Mouse (Mus musculus) neutrophil, adult 5-6 weeks (primary cell): ENCODE measurements around the gene Hebp2. TPM values are rescaled to one million over a fixed set of nuclear protein-coding genes. Genes with fewer than 3 reads are reported as not detected.

Experiments
- ATAC-seq: fragments of 151-379, 151-347 bp; 2 replicates; pipeline ENCODE4 v1.8.0; 2017; ENCODE audit warnings: mild to moderate bottlenecking, moderate TSS enrichment; ENCODE audit not compliant: insufficient number of reproducible peaks, poor library complexity, low FRiP score, severe bottlenecking; ENCODE audit errors: extremely low read depth
- total RNA-seq: library from RNA; stranded (forward); fragments of 200-1000 nt; gene quantifications from 2 replicates; pipeline ENCODE4 v1.2.3, GENCODE M21; 2017

Hebp2 gene
- total RNA-seq, 1 experiment from 2014 or later: not detected

- ATAC-seq: no peak
These were observed 20.6 kb downstream of the Hebp2 start for GRCm38 (mm10) chr10:18525311-18525710.

GRCm38 (mm10) chr10:18522556-18522955 is 23.3 kb downstream of the Hebp2 start:
- ATAC-seq: no peak

DNA sequence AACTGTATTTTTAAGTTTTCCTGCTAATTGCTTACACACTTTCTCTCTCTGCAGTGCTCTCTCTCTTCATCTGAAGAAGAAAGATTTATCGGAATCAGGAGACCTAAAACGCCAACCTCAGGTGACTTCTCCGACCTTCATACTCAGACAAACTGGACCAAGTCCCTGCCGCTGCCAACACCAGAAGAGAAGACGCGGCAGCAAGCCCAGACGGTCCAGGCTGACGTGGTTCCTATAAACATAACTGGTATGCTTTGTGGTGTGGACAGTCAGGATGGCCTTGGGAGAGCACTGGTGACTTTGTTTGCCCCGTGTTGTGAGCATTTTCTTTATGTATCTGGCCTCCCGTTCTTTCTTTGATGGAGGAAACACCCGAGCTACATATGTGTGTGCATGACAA is 34.4 kb downstream of the Hebp2 start:
- ATAC-seq: no peak

GRCm38 (mm10) chr10:18510663-18511062 is 35.2 kb downstream of the Hebp2 start:
- ATAC-seq: no peak

GRCm38 (mm10) chr10:18508586-18508985 is 37.3 kb downstream of the Hebp2 start:
- no peak for ATAC-seq

GRCm38 (mm10) chr10:18507869-18508473 is 37.9 kb downstream of the Hebp2 start:
- no peak for ATAC-seq

DNA sequence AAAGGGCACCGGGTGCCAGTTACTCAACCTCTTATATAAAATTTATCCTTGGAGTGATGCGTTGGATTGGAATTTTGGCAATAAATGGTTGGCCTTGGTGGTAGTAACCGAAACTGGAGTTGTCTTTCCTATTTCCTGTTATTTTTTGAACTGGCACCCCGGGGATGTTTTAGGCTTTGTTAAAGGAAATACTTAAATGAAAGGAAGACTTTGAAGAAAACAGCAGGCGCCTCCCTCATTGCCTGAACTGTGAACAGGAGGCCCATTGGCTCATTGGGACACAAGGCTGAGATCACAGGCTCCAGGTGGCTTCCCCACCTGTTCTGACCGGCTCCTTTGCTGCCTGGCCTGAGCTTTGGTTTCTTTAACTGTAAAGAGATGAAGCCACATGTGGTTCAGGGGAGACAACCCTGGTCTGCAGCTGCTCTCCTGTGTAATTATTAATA is 39.4 kb downstream of the Hebp2 start:
- no peak for ATAC-seq

GRCm38 (mm10) chr10:18505690-18506089 is 40.2 kb downstream of the Hebp2 start:
- ATAC-seq: no peak

GRCm38 (mm10) chr10:18501997-18502396 is 43.9 kb downstream of the Hebp2 start:
- no peak for ATAC-seq

DNA sequence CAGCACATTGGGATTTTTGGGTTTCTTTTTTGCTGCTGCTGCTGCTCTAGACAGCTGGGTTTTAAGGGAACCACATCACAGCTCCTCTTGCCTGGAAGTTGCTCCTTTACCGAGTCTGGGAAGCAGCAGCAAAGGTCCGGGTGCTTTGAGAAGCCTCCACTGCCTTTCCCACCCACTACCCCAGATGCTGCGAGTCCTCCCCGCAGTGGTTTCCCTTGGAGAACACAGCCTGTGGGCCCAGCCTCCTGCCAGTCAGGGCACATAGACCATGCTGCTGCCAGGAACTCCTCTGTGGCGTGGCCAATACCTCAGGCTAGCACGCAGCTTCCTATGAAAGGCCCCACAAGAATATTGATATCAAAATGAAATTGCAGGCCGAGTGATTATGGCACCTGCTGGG is 48.8 kb downstream of the Hebp2 start:
- ATAC-seq: no peak

DNA sequence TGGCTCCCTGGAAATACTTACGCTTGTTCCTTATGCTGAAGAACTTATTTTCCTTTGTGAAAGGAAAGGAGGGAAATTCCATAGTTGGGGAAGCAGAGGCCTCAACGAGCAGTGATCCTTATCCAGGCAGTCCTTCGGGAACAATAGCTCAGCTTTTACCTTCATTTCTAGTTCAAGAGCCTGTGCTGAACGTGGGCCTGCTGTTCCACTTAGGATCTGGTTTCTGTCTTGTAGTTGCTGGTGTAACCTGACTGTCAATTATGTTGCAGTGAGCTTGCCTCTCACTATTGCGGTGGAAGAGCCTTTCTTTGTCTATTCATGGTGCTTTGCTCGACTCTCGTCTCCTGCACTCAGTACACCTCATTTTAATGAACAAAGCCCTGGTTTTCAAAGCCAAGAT is 51.6 kb downstream of the Hebp2 start:
- ATAC-seq: no peak

- ATAC-seq: no peak
These were observed 52.6 kb downstream of the Hebp2 start for GRCm38 (mm10) chr10:18493010-18493894.

DNA sequence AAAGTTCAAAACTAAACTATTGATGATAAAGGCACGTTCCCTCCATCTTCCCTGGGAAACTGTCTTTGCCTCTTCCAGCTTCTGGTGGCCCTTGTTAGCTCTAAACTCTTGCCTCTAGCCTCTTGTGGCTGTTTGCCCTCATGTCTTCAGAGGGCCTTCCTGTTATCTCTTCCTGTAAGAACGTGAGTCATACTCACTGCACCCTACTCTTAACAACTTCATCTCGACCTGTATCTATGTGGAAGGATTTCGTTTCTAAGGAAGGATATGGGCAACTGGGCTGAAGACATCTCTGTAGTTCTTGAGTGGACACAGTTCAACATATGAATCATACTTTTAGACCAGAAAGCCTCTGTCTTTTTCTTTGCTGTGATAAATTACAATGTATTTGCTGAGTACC is 53.9 kb downstream of the Hebp2 start:
- ATAC-seq: no peak

DNA sequence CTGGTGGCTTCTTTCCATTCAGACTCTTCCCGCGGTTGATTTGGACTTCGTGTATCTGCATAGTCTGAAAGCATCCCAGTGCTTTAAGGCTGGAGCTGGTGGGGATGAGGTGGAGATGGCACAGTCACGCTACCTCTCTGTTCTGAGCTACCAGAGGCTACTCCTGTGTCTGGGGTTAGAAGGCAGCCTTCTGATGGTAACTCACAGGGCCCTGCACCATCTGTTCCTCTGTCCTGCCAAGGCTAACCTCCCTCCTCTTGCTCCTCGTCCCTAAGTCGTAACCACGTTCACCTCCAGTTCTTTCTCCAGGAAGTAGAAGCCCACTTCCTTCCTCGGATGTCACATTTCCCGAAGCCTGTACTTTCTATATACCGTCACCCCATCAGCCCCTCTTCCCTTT is 55.9 kb downstream of the Hebp2 start:
- ATAC-seq: no peak

Other genes starting within 250 kb of the Hebp2 start
- gene Nhsl1, start 227.1 kb downstream of the Hebp2 start, total RNA-seq: 0.12 and 0.23 TPM in 2 replicates
- 0.12 TPM in 1 of 2 replicates, not detected in the other for gene Arfgef3, start 197.9 kb upstream of the Hebp2 start, total RNA-seq
- 0.12 TPM in 1 of 2 replicates, not detected in the other for gene Gm4922, start 240.7 kb upstream of the Hebp2 start, total RNA-seq